Mouse (Mus musculus): ENCODE data around the gene Pigw. TPM values are rescaled to one million over a fixed set of nuclear protein-coding genes. Genes with fewer than 3 reads are reported as not detected.
"Not testable (repeated sequence)": the region's sequence is repeated elsewhere in the genome, so short reads cannot be mapped to it uniquely, and the experiment has no call there.

Gene Pigw
- polyA plus RNA-seq, 1 experiment from 2014 or later, result 1.3 TPM

DNA sequence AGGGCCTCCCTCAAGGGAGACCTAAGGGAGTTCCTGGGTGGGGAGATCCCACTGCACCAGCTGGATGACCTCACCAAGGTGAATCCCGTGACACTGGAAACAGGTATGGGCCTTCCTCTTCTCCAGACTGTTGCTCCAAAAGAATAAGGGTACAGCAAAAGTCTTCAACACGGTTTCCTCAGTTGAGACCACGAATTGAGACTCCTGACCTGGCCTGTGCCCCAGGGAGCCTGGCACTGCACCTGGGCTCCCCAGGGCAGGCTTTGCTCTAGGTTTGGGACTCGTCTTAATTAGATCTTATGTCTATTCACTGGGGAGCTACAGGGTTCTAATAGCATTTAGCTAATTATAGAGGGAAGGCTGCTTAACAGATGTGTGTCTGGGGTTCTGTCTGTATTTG, 5.2 kb upstream of the Pigw start:
- no peak for ATAC-seq

DNA sequence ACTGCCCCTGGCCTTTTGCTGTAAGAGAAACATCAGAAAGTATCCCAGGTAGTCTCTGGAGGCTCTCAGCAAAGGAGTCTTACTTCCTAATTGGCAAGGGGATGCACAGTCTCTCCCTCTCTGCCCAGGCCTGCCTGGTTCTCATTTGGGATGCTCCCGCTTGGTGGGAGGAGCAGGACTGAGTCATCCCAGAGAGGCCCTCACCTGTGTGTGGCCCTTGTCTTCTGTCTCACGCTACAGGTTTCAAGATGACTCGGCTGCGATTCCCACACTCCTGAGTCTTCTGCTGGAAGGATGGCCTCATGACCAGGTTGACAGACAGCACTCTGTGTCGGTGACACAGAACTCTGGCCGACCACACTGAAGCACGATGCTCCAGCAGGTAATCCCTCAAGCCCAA, 2.3 kb upstream of the Pigw start:
- no peak overlapping the region for H3K4me2 ChIP-seq (replicated peaks; ENCODE audit: low read depth)
- TF ChIP-seq CTCF (IDR thresholded peaks at IDR 0.05; ENCODE audit: low read depth), result no peak
- no peak overlapping the region for H3K9ac ChIP-seq (ENCODE audit: low read depth, low read length)
- no peak overlapping the region for H3K4me3 ChIP-seq (ENCODE audit: low read depth, low read length)
- WGBS, result 89% methylated on average over 7 of the region's 7 CpGs
- peaks cover 4% of the 10 kb centered on the region for H3K4me1 ChIP-seq (replicated peaks; ENCODE audit: control insufficient read depth, insufficient read depth, low read length)
- H3K27ac ChIP-seq (ENCODE audit: low read depth, low read length), result no peak overlapping the region
- no peaks in the 10 kb centered on the region for H3K27me3 ChIP-seq (replicated peaks; ENCODE audit: control insufficient read depth, insufficient read depth, low read length)
- no peak for ATAC-seq
- H3K36me3 ChIP-seq (ENCODE audit: control insufficient read depth, insufficient read depth), result peaks cover 27% of the 10 kb centered on the region; the same call in 1 of the 2 replicates
- H3K9me3 ChIP-seq (ENCODE audit: control insufficient read depth), result no peaks in the 10 kb centered on the region

More for the DNA sequence above, 5.2 kb upstream of the Pigw start:
- Histone ChIP-seq H3K27ac (ENCODE audit: low read depth, low read length) (no peak overlapping the region), H3K4me1 (replicated peaks; ENCODE audit: control insufficient read depth, insufficient read depth, low read length) (peaks cover 4% of the 10 kb centered on the region), H3K36me3 (ENCODE audit: control insufficient read depth, insufficient read depth) (peaks cover 42% of the 10 kb centered on the region), H3K4me3 (ENCODE audit: low read depth, low read length) (no peak overlapping the region), H3K9ac (ENCODE audit: low read depth, low read length) (no peak overlapping the region), H3K9me3 (ENCODE audit: control insufficient read depth) (no peaks in the 10 kb centered on the region), H3K4me2 (replicated peaks; ENCODE audit: low read depth) (no peak overlapping the region), H3K27me3 (replicated peaks; ENCODE audit: control insufficient read depth, insufficient read depth, low read length) (no peaks in the 10 kb centered on the region)
- no peak for TF ChIP-seq CTCF (IDR thresholded peaks at IDR 0.05; ENCODE audit: low read depth)
- 86% methylated on average over 4 of the region's 4 CpGs for WGBS

DNA sequence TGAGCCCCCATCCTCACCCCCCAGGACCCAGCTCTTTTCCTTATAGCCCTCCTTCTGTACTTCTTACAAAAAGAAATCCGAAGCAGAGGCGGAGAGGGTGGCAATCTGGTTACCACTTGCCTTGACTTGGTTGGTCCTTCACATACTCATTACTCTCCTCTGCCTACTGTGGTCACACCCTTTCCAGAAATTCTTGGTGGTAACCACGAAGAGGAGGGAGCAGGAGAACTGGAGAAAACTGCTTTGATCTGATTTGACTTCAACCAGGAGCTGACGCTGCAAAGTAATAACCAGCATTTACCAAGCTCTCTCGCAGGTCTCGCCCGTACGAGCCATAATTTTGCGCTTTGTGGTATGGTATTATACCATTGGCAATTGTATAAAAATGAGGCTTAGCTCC, 886 bp upstream of the Pigw start:
- WGBS, result 33% methylated on average over 9 of the region's 9 CpGs
- Histone ChIP-seq H3K9ac (ENCODE audit: low read depth, low read length) (peak overlapping the region; percentile 76), H3K27ac (ENCODE audit: low read depth, low read length) (peak overlapping the region; percentile 91), H3K4me1 (replicated peaks; ENCODE audit: control insufficient read depth, insufficient read depth, low read length) (peaks cover 4% of the 10 kb centered on the region), H3K4me2 (replicated peaks; ENCODE audit: low read depth) (peak overlapping the region; percentile 95), H3K36me3 (ENCODE audit: control insufficient read depth, insufficient read depth) (peaks cover 27% of the 10 kb centered on the region; the same call in 1 of the 2 replicates), H3K9me3 (ENCODE audit: control insufficient read depth) (no peaks in the 10 kb centered on the region), H3K4me3 (ENCODE audit: low read depth, low read length) (peak overlapping the region; percentile 79), H3K27me3 (replicated peaks; ENCODE audit: control insufficient read depth, insufficient read depth, low read length) (no peaks in the 10 kb centered on the region)
- ATAC-seq, result peak; percentile 2; the same call in 1 of the 2 replicates
- no peak for TF ChIP-seq CTCF (IDR thresholded peaks at IDR 0.05; ENCODE audit: low read depth)

DNA sequence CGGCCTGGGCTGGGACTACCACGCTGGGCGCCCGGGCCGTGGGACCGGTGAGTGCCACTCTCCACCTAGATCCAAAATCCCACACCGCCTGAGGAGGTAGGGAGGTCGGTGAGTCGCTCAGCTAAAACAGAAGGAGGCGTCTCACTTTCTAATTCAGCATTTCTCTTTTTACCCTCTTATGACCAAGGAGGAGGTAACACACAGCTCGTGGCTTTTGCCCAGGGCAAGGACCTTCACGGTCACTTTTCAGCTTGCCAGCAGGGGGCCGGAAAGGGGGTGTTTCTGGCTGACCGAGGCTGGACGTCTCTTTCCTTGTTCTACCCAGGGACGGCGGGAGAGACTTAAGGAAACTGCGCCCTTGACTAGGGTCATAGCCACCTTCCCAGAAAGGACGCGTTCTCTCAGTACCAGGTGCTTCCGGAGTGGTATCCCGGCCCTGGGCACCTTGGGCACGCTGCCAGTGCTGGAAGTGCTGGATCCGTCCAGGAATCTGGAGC, 428 bp upstream of the Pigw start:
- H3K27me3 ChIP-seq (replicated peaks; ENCODE audit: control insufficient read depth, insufficient read depth, low read length), result no peaks in the 10 kb centered on the region
- peak; percentile 65 for TF ChIP-seq CTCF (IDR thresholded peaks at IDR 0.05; ENCODE audit: low read depth)
- peak overlapping the region; percentile 79 for H3K4me3 ChIP-seq (ENCODE audit: low read depth, low read length)
- peak overlapping the region; percentile 91 for H3K27ac ChIP-seq (ENCODE audit: low read depth, low read length)
- WGBS, result under 1% methylated on average over 24 of the region's 24 CpGs
- peak; percentile 62 for ATAC-seq
- peaks cover 24% of the 10 kb centered on the region; the same call in 1 of the 2 replicates for H3K36me3 ChIP-seq (ENCODE audit: control insufficient read depth, insufficient read depth)
- peak overlapping the region; percentile 76 for H3K9ac ChIP-seq (ENCODE audit: low read depth, low read length)
- H3K4me2 ChIP-seq (replicated peaks; ENCODE audit: low read depth), result peak overlapping the region; percentile 95
- peaks cover 4% of the 10 kb centered on the region for H3K4me1 ChIP-seq (replicated peaks; ENCODE audit: control insufficient read depth, insufficient read depth, low read length)
- no peaks in the 10 kb centered on the region for H3K9me3 ChIP-seq (ENCODE audit: control insufficient read depth)

DNA sequence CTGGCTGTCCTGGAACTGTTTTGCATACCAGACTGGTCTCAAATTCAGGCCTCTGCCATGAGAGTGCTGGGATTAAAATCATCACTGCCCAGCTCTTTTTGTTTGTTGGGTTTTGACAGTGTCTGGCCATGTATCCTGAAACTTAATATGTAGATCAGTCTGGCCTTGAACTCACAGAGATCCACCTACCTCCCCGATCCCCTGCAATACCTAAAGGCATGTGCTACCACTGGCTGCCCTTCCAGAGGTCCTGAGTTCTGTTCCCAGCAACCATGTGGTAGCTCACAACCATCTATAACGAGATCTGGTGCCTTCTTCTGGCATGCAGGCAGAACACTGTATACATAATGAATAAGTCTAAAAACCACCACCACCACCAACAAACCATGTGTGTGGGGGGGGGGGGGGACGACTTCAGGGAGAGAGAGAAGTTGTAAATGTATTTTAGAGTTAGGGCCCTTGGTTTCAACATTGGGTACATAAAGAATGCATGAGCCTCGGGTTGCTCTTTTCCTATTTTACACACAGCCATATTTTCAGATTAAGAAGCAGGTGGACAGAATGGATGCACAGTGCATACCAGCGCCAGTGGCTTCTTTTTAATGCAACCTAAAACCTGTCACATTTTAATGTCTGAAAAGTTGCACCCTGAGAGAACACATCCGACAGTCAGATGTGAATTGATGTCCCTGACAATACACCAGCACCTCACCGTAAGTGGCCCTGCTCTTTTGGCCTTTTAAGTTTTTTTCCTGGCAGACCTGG, 896 bp downstream of the Pigw start:
- WGBS, result 12% methylated on average over 7 of the region's 7 CpGs

DNA sequence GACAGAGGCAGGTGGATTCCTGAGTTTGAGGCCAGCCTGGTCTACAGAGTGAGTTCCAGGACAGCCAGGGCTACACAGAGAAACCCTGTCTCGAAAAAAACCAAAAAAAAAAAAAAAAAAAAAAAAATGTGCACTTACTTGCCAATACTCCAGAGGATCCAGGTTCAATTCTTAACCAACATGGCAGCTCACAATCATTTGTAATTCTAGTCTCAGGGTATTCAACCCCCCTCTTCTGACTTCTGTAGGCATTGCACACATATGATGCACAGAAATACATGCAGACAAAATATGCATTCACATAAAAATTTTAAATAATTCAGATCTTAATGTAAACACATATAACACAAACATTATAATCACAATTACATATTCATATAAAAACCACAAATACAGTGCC, 4.1 kb downstream of the Pigw start:
- not testable (repeated sequence) for H3K4me3 ChIP-seq (ENCODE audit: low read depth, low read length); H3K27ac ChIP-seq (ENCODE audit: low read depth, low read length); H3K9me3 ChIP-seq (ENCODE audit: control insufficient read depth); H3K9ac ChIP-seq (ENCODE audit: low read depth, low read length); H3K4me2 ChIP-seq (replicated peaks; ENCODE audit: low read depth); H3K36me3 ChIP-seq (ENCODE audit: control insufficient read depth, insufficient read depth); H3K4me1 ChIP-seq (replicated peaks; ENCODE audit: control insufficient read depth, insufficient read depth, low read length); ATAC-seq; H3K27me3 ChIP-seq (replicated peaks; ENCODE audit: control insufficient read depth, insufficient read depth, low read length)
- no CpG with 5 or more reads among the region's 1 CpGs for WGBS

More for the DNA sequence above, 896 bp downstream of the Pigw start:
- Histone ChIP-seq H3K9ac (ENCODE audit: low read depth, low read length) (peak overlapping the region; percentile 76), H3K4me3 (ENCODE audit: low read depth, low read length) (peak overlapping the region; percentile 79), H3K4me2 (replicated peaks; ENCODE audit: low read depth) (peak overlapping the region; percentile 95), H3K36me3 (ENCODE audit: control insufficient read depth, insufficient read depth) (0 out of 2 replicates have a peak, but pooled peaks cover 11% of the 10 kb centered on the region), H3K27me3 (replicated peaks; ENCODE audit: control insufficient read depth, insufficient read depth, low read length) (no peaks in the 10 kb centered on the region), H3K27ac (ENCODE audit: low read depth, low read length) (peak overlapping the region; percentile 91), H3K4me1 (replicated peaks; ENCODE audit: control insufficient read depth, insufficient read depth, low read length) (peaks cover 4% of the 10 kb centered on the region), H3K9me3 (ENCODE audit: control insufficient read depth) (no peaks in the 10 kb centered on the region)
- TF ChIP-seq CTCF (IDR thresholded peaks at IDR 0.05; ENCODE audit: low read depth), result no peak
- ATAC-seq, result no peak
